Comparison of ENCODE assay signal across 8 mouse cellular contexts in genomic region chr11:19670853-19671530, GRCm38 (mm10).
DNase-seq lines count a peak whose midpoint lies in the region; ATAC-seq lines count a peak whose summit lies in the region.

No protein-coding gene starts in this region.

- no peaks in the 10 kb centered on the region; a peak in 1 of 4 replicates for H3K4me1 ChIP-seq in heart, embryonic 14.5 days (ENCODE audit: control insufficient read depth in 2 of 2, insufficient read depth in 2 of 2, low read length in 2 of 2)

- no peak overlapping the region for H3K9ac ChIP-seq in heart, embryonic 14.5 days (ENCODE audit: low read length)

- peak; percentile 68; the same call in 1 of the 2 replicates for ATAC-seq in heart, embryonic 14.5 days (ENCODE audit: insufficient number of reproducible peaks, insufficient read depth, low FRiP score, low read depth)
- ATAC-seq in monocyte, adult 5-6 weeks (replicated peaks; ENCODE audit: insufficient number of reproducible peaks, low FRiP score, low TSS enrichment, poor library complexity, severe bottlenecking): no peak

- H3K4me3 ChIP-seq in heart, embryonic 14.5 days (ENCODE audit: control insufficient read depth in 1 of 2, insufficient read depth in 1 of 2, low read depth in 1 of 2, low read length in 2 of 2): no peak overlapping the region

- intact Hi-C loops in gastrocnemius, postnatal 36 days (cut with DNase I): loop anchor here (5.0 to 10.0 kb wide), 4 partner anchors 91 to 796 kb away; no protein-coding TSS in a partner anchor

- peak; percentile 28 for DNase-seq in gastrocnemius, adult 18-20 months (ENCODE audit: low spot score)
- DNase-seq in gastrocnemius, postnatal 36 days: no peak
- peak; percentile 44 to 52 for DNase-seq in cerebellum, postnatal 14 days
- DNase-seq in kidney, postnatal 14 days: peak; percentile 55
- DNase-seq in lung, postnatal 36 days: peak; percentile 23
- peak; percentile 46 for DNase-seq in testis, postnatal 10 days (ENCODE audit: low spot score)

- no peak overlapping the region for H3K4me2 ChIP-seq in heart, embryonic 14.5 days (ENCODE audit: low read length)

- 39% methylated on average over 13 of the region's 13 CpGs for WGBS in heart, embryonic 14.5 days

- no peaks in the 10 kb centered on the region for H3K27me3 ChIP-seq in heart, embryonic 14.5 days (ENCODE audit: control insufficient read depth, insufficient read depth, low read length)

- no peaks in the 10 kb centered on the region for H3K36me3 ChIP-seq in heart, embryonic 14.5 days (ENCODE audit: control insufficient read depth, insufficient read depth, low read length)

- no peaks in the 10 kb centered on the region for H3K9me3 ChIP-seq in heart, embryonic 14.5 days (ENCODE audit: control insufficient read depth, low read length)

- no peak overlapping the region for H3K27ac ChIP-seq in heart, embryonic 14.5 days (replicated peaks in 1 of 2; ENCODE audit: control insufficient read depth in 1 of 2, insufficient read depth in 1 of 2, low read depth in 2 of 2, low read length in 2 of 2)

Comparison
In these comparisons a context has a peak if more than half of its experiments do, and no peak if none do; other contexts are left out.
1. DNase-seq: peak in gastrocnemius, adult 18-20 months (single experiment), cerebellum, postnatal 14 days (2 of 2), kidney, postnatal 14 days (single experiment), lung, postnatal 36 days (single experiment) and testis, postnatal 10 days (single experiment); none in gastrocnemius, postnatal 36 days (0 of 2).